Mouse (Mus musculus): ENCODE data around the gene Abhd12.

The Abhd12 gene

GRCm38 (mm10) chr2:150816676-150817402, 87.7 kb downstream of the Abhd12 start:
- DNase-seq (ENCODE audit: extremely low read depth, low read depth, low spot score): peak; percentile 66

- peak; percentile 97 for DNase-seq (ENCODE audit: extremely low read depth, low read depth, low spot score)
Measured at GRCm38 (mm10) chr2:150812816-150813215, 91.7 kb downstream of the Abhd12 start.

- no peak for DNase-seq (ENCODE audit: extremely low read depth, low read depth, low spot score)
Measured at GRCm38 (mm10) chr2:150810603-150811002, 93.9 kb downstream of the Abhd12 start.

GRCm38 (mm10) chr2:150808812-150809211, 95.7 kb downstream of the Abhd12 start:
- no peak for DNase-seq (ENCODE audit: extremely low read depth, low read depth, low spot score)

GRCm38 (mm10) chr2:150808381-150808780, 96.2 kb downstream of the Abhd12 start:
- DNase-seq (ENCODE audit: extremely low read depth, low read depth, low spot score): no peak

GRCm38 (mm10) chr2:150803035-150803434, 101.5 kb downstream of the Abhd12 start:
- DNase-seq (ENCODE audit: extremely low read depth, low read depth, low spot score): no peak

GRCm38 (mm10) chr2:150800616-150801015, 103.9 kb downstream of the Abhd12 start:
- DNase-seq (ENCODE audit: extremely low read depth, low read depth, low spot score): peak; percentile 74

GRCm38 (mm10) chr2:150798084-150798483, 106.5 kb downstream of the Abhd12 start:
- no peak for DNase-seq (ENCODE audit: extremely low read depth, low read depth, low spot score)

- DNase-seq (ENCODE audit: extremely low read depth, low read depth, low spot score): no peak
Measured at GRCm38 (mm10) chr2:150793320-150793719, 111.2 kb downstream of the Abhd12 start.

- DNase-seq (ENCODE audit: extremely low read depth, low read depth, low spot score): no peak
Measured at GRCm38 (mm10) chr2:150788768-150789550, 115.6 kb downstream of the Abhd12 start.

GRCm38 (mm10) chr2:150787234-150787771, 117.2 kb downstream of the Abhd12 start:
- DNase-seq (ENCODE audit: extremely low read depth, low read depth, low spot score): no peak

- peak; percentile 84 for DNase-seq (ENCODE audit: extremely low read depth, low read depth, low spot score)
Measured at GRCm38 (mm10) chr2:150786251-150787180, 118.0 kb downstream of the Abhd12 start, which contains the start of gene Pygb. TSS of gene Pygb (plus strand) at chr2:150786735.

- DNase-seq (ENCODE audit: extremely low read depth, low read depth, low spot score): no peak
Measured at GRCm38 (mm10) chr2:150782801-150783200, 121.7 kb downstream of the Abhd12 start.
